Mouse (Mus musculus) neutrophil, adult 65 days (primary cell): ENCODE measurements around the gene OR5BS1P. TPM values are rescaled to one million over a fixed set of nuclear protein-coding genes. Genes with fewer than 3 reads are reported as not detected.

Experiments used
- total RNA-seq: library from RNA; stranded (reverse); gene quantifications from 2 replicates; pipeline ENCODE4 v1.2.4, GENCODE M21; 2023

The OR5BS1P gene
- total RNA-seq, result not detected in 2 replicates

GRCm38 (mm10) chr15:98469596-98469995 is at the start of gene OR5BS1P:
TSS of gene OR5BS1P (plus strand) at chr15:98469896.

DNA sequence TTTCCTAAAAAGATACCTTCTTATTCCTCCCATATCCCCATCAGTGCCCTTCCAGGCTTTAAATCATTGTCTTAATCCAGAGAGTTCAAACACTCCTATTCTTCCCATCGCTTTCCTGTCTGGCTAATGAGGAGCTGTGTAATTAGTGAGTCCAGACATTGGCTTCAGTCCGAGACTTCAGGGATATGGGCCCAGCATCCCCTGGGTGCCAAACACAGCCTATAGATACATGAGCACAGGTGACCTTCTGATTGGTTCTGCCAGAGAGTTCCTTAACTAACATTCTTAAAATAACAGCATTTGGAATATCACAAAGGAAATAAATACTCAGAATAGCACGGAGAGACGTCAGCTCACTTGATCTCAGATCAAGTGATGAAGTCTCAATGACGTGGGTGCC is 38.8 kb upstream of the OR5BS1P start, which contains the start of gene Olfr282:
Gene Olfr282 (plus strand): TSS at position 301 of the 400 bp plus-strand sequence.

GRCm38 (mm10) chr15:98452288-98452687 is 17.4 kb upstream of the OR5BS1P start, which contains the start of gene Olfr281:
TSS of gene Olfr281 (plus strand) at chr15:98452588.

DNA sequence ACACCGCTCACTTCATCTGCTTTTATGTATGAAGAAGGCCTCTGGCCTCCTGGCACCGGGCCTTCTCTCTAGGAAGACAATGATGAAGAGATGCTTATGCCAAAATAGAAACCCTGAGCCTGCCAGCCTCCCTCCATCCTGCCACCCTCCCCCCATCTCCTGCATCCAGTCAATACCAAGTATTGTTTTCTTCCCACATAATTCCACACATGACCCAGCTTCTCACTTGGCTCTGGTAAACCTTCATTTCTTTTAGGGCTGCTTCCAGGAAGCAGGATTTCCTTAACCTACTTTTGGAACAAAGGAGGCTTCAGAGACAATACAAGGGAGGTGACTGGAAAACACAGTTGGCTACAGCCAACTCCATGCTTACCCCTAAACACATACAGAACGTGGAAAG is 13.0 kb downstream of the OR5BS1P start, which contains the start of gene Lalba:
Gene Lalba (minus strand): TSS at position 21 of the 400 bp plus-strand sequence.

DNA sequence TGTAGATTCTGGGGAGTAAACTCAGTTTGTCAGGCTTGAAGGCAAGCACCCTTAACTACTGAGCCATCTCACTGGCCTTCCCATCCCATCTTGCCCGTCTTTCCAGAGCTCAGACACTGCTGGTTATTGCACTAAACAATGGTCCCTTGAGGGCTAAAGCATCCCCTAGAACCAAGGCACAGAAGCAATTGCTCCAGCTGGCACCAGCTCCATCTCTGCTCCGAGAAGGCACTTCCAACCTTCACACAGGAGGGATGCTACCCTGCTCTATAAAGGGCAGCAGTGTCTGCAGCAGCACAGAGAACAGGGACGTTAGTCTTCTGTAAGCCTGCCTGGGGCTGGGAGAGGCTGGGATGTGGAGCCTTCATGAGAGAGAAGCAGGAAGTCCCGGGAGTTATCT is 22.4 kb downstream of the OR5BS1P start, which contains the start of gene Olfr279:
Gene Olfr279 (plus strand): TSS at position 301 of the 400 bp plus-strand sequence.

Other genes with a start within 250 kb of the OR5BS1P start
- not detected in 2 replicates for gene Gm44579, start 248.9 kb upstream of the OR5BS1P start, total RNA-seq
- gene Olfr287, start 248.8 kb upstream of the OR5BS1P start, total RNA-seq, result not detected in 2 replicates
- gene Olfr286, start 235.4 kb upstream of the OR5BS1P start, total RNA-seq, result not detected in 2 replicates
- not detected in 2 replicates for gene H1fnt, start 212.6 kb upstream of the OR5BS1P start, total RNA-seq
- gene Zfp641, start 173.7 kb upstream of the OR5BS1P start, total RNA-seq, result not detected in 2 replicates
- not detected in 2 replicates for gene Olfr285, start 152.5 kb upstream of the OR5BS1P start, total RNA-seq
- not detected in 2 replicates for gene Olfr284, start 128.9 kb upstream of the OR5BS1P start, total RNA-seq
- gene Olfr283, start 89.0 kb upstream of the OR5BS1P start, total RNA-seq, result not detected in 2 replicates
- gene Olfr282, start 38.7 kb upstream of the OR5BS1P start, total RNA-seq, result not detected in 2 replicates
- gene Olfr281, start 17.3 kb upstream of the OR5BS1P start, total RNA-seq, result not detected in 2 replicates
- not detected in 2 replicates for gene Lalba, start 12.8 kb downstream of the OR5BS1P start, total RNA-seq
- not detected in 2 replicates for gene Olfr279, start 22.5 kb downstream of the OR5BS1P start, total RNA-seq
- 20.3 and 31.7 TPM in 2 replicates for gene Kansl2, start 64.4 kb downstream of the OR5BS1P start, total RNA-seq
- 156 and 177 TPM in 2 replicates for gene Ccnt1, start 101.0 kb downstream of the OR5BS1P start, total RNA-seq
- gene 4930415O20Rik, start 101.1 kb downstream of the OR5BS1P start, total RNA-seq, result not detected in 2 replicates
- 1.5 and 2.5 TPM in 2 replicates for gene Adcy6, start 140.2 kb downstream of the OR5BS1P start, total RNA-seq
- gene Cacnb3, start 160.9 kb downstream of the OR5BS1P start, total RNA-seq, result 0.43 and 1.2 TPM in 2 replicates
- gene Ddx23, start 193.0 kb downstream of the OR5BS1P start, total RNA-seq, result 68.1 and 73.5 TPM in 2 replicates
- gene Rnd1, start 207.6 kb downstream of the OR5BS1P start, total RNA-seq, result 16.4 and 16.6 TPM in 2 replicates
- not detected in 2 replicates for gene Ccdc65, start 238.3 kb downstream of the OR5BS1P start, total RNA-seq